Mouse (Mus musculus) liver, embryonic 11.5 days (tissue): ENCODE data around the gene Hk1. TPM values are rescaled to one million over a fixed set of nuclear protein-coding genes. Genes with fewer than 3 reads are reported as not detected.

Source experiments
- ATAC-seq: fragments of 200-750 bp; cut with Nextera tagmentation; replicated peaks from 2 replicates; pipeline ENCODE4 v1.8.0; 2017; ENCODE audit warnings: moderate number of reproducible peaks, mild to moderate bottlenecking, moderate TSS enrichment, moderate library complexity; ENCODE audit not compliant: low FRiP score
- DNase-seq: peaks from one replicate; pipeline ENCODE4 v3.0.0-alpha.2; 2017; ENCODE audit warnings: low spot score
- H3K27ac ChIP-seq: fragments of 300-500 bp; sonication (generic); 2 replicates; pipeline ENCODE4 v1.5.1; 2014; ENCODE audit warnings: mild to moderate bottlenecking, low read depth, low read length, control low read depth
- H3K27me3 ChIP-seq: fragments of 300-500 bp; sonication (generic); replicated peaks from 2 replicates; pipeline ENCODE4 v1.6.1; 2014; ENCODE audit warnings: low read length, mixed read lengths; ENCODE audit not compliant: control insufficient read depth, insufficient read depth
- H3K36me3 ChIP-seq: fragments of 300-500 bp; sonication (generic); 2 replicates; pipeline ENCODE4 v1.6.1; 2014; ENCODE audit warnings: mild to moderate bottlenecking, low read length, moderate library complexity, mixed read lengths; ENCODE audit not compliant: control insufficient read depth, insufficient read depth
- H3K4me1 ChIP-seq: fragments of 300-500 bp; sonication (generic); replicated peaks from 2 replicates; pipeline ENCODE4 v1.6.1; 2014; ENCODE audit warnings: low read length, mixed read lengths; ENCODE audit not compliant: control insufficient read depth, insufficient read depth
- H3K4me2 ChIP-seq: fragments of 300-500 bp; sonication (generic); 2 replicates; pipeline ENCODE4 v1.6.1; 2014; ENCODE audit warnings: mild to moderate bottlenecking, control low read depth, moderate library complexity
- H3K4me3 ChIP-seq: fragments of 300-500 bp; sonication (generic); 2 replicates; pipeline ENCODE4 v1.5.1; 2014; ENCODE audit warnings: low read depth, low read length, control low read depth
- H3K9ac ChIP-seq: fragments of 300-500 bp; sonication (generic); 2 replicates; pipeline ENCODE4 v1.6.1; 2014; ENCODE audit warnings: low read depth, low read length, control low read depth
- H3K9me3 ChIP-seq: fragments of 300-500 bp; sonication (generic); 2 replicates; pipeline ENCODE4 v1.6.1; 2016; ENCODE audit warnings: low read length, inconsistent platforms, mixed read lengths; ENCODE audit not compliant: control insufficient read depth
- WGBS: fragments of 180-500 bp; shearing (Covaris S2); extraction: QIAGEN DNeasy Blood & Tissue Kit; methylation state at CpG from one replicate; pipeline ENCODE4 v1.1.7; 2014; 5-methylcytosine and 5-hydroxymethylcytosine counted together
- polyA plus RNA-seq: library from polyadenylated mRNA; unstranded; fragments of >200 nt; fragmentation: Nextera tagmentation; extraction: Ambion mirVana; gene quantifications from 2 replicates; pipeline ENCODE4 v1.2.1, GENCODE M21; 2014

The Hk1 gene
- polyA plus RNA-seq = 123 and 141 TPM in 2 replicates

DNA sequence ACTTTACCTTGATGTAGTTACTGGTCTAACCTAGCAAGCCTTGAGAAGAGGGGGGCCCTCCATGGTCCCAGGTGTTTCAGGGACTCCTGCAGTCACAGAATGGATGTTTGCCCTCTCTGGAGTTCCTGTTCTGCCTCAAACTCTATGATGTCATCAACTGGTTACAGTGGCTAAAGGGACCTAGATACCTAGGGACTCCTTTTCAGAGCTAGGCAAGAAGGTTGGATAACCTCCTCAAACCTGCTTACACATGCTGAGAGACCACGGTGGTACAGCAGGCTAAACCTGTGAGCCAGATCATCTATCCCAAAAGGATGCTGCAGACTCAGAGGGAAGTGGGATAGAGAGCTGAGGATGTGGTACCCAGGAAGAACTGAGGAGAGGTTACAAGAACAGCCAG, at the start of gene Hk1:
Gene Hk1, minus strand, starts transcription at position 101 of the 400 bp plus-strand sequence.
- no peak for DNase-seq
- Histone ChIP-seq H3K4me3 (no peak within 1 kb of the TSS), H3K27me3 (no peaks in the 10 kb centered on the region), H3K4me2 (no peak within 1 kb of the TSS), H3K36me3 (no peaks in the 10 kb centered on the region), H3K4me1 (no peaks in the 10 kb centered on the region), H3K27ac (no peak within 1 kb of the TSS), H3K9ac (no peak within 1 kb of the TSS), H3K9me3 (no peaks in the 10 kb centered on the region)
- ATAC-seq = no peak
- 73% methylated on average over 1 of the region's 1 CpGs for WGBS

DNA sequence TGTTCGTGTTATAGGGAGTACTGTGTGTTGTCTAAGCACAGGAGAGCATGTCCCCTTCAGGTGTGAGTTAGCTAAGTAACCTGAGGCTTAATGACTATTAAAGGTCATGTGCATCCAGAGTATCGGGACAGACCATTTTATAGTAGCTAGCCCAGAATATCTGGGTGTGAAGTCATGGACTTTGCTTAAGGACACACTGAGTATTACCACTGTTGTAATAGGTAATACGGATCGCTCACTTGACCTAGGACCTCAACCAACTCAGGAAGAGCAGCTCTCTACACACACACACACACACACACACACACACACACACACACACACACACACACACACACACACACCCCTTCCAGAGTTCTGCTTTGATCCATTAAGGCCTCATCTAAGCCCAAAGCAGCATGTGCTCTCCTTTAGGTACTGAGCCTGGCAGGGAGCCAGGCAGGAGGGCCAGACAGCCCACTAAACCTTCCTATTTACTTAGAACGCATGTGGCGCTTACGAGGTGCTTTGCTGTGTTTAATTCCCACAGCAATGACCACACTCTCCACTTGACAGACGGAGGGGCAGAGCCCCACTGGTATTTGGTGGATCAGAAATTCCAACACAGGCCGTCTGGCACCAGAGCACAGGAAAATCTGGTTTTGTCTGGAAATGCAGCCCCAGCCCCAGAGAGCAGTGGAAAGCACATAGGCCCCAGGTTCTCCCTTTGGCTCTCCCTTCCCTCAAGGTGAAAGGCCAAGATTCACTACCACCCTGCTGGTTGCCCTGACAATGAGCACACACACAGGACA, 45.6 kb upstream of the Hk1 start:
- H3K27me3 ChIP-seq = no peaks in the 10 kb centered on the region
- H3K9ac ChIP-seq = no peak overlapping the region
- no peaks in the 10 kb centered on the region for H3K9me3 ChIP-seq
- WGBS = 64% methylated on average over 9 of the region's 9 CpGs
- H3K4me2 ChIP-seq = no peak overlapping the region
- H3K4me1 ChIP-seq = no peaks in the 10 kb centered on the region
- peaks cover 19% of the 10 kb centered on the region for H3K36me3 ChIP-seq
- DNase-seq (no peak), ATAC-seq (no peak)
- 0 out of 2 replicates have a peak overlapping the region, but pooled peaks have one; percentile 23 for H3K27ac ChIP-seq
- H3K4me3 ChIP-seq = no peak overlapping the region

DNA sequence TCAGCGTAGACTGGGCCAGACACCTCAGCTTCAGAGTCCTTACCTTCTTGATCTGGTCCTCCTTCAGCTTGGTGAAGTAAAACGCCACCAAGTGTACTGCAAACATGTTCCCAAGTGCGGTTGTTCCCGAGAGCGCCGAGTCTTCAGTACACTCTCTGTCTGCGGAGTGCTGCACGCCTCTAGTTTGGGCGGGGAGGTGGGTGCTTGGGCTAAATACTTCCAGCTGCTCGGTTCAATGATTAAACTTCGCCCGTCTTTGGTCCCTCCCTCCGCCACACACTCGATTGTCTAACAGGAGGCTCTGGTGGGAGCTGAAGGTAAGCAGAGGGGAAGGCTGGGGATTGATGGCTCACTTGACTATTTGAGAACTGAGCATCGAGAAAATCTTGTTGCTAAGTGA, 42.5 kb upstream of the Hk1 start, which contains the start of gene Hkdc1:
Gene Hkdc1, minus strand, starts transcription at position 237 of the 400 bp plus-strand sequence.
- Histone ChIP-seq H3K27me3 (no peaks in the 10 kb centered on the region), H3K4me2 (peak within 1 kb of the TSS; percentile 38), H3K4me1 (no peaks in the 10 kb centered on the region), H3K9me3 (no peaks in the 10 kb centered on the region), H3K36me3 (no peaks in the 10 kb centered on the region), H3K4me3 (peak within 1 kb of the TSS; percentile 27), H3K27ac (no peak within 1 kb of the TSS), H3K9ac (no peak within 1 kb of the TSS)
- DNase-seq (no peak), ATAC-seq (no peak; the same call in 1 of the 2 replicates)
- 50% methylated on average over 15 of the region's 15 CpGs for WGBS

DNA sequence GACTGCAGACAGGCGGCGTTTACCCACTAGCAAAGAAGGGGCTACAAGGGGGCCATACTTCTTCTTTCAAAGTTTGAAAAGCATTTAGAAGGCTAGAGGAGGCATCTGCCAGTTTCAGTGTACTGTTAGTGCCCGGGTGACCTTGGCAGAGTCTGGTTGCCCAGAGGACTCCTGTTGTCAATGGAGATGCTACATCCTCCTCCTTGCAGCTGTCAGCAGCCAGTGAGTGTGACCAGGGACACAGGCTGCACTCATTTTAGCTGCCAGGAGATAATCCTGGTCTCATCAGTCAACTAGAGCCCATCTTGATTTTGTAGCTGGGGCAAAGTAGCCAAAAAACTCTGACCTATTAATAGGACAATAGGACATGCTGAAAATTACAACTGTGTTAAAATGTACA, 41.4 kb upstream of the Hk1 start:
- Histone ChIP-seq H3K4me2 (peak overlapping the region; percentile 38), H3K27ac (no peak overlapping the region), H3K27me3 (no peaks in the 10 kb centered on the region), H3K4me1 (no peaks in the 10 kb centered on the region), H3K36me3 (no peaks in the 10 kb centered on the region), H3K9me3 (no peaks in the 10 kb centered on the region), H3K4me3 (no peak overlapping the region; the same call in 1 of the 2 replicates), H3K9ac (no peak overlapping the region)
- no peak for ATAC-seq
- 69% methylated on average over 3 of the region's 3 CpGs for WGBS
- no peak for DNase-seq

- WGBS = 55% methylated on average over 6 of the region's 6 CpGs
- Histone ChIP-seq H3K4me1 (no peaks in the 10 kb centered on the region; the same call in 1 of the 2 replicates), H3K4me2 (peak overlapping the region; percentile 38; the same call in 1 of the 2 replicates), H3K27ac (no peak overlapping the region), H3K36me3 (no peaks in the 10 kb centered on the region), H3K9me3 (no peaks in the 10 kb centered on the region), H3K4me3 (no peak overlapping the region), H3K9ac (no peak overlapping the region), H3K27me3 (no peaks in the 10 kb centered on the region)
- no peak for ATAC-seq
- no peak for DNase-seq
These were observed 40.7 kb upstream of the Hk1 start for GRCm38 (mm10) chr10:62420399-62420798.

GRCm38 (mm10) chr10:62419422-62419821, 39.7 kb upstream of the Hk1 start:
- no peak overlapping the region for H3K9ac ChIP-seq
- no peak for DNase-seq
- ATAC-seq = no peak
- no peaks in the 10 kb centered on the region for H3K27me3 ChIP-seq
- 79% methylated on average over 5 of the region's 5 CpGs for WGBS
- H3K27ac ChIP-seq = no peak overlapping the region
- no peak overlapping the region for H3K4me3 ChIP-seq
- no peaks in the 10 kb centered on the region for H3K9me3 ChIP-seq
- no peaks in the 10 kb centered on the region for H3K36me3 ChIP-seq
- H3K4me2 ChIP-seq = no peak overlapping the region
- no peaks in the 10 kb centered on the region; the same call in 1 of the 2 replicates for H3K4me1 ChIP-seq

DNA sequence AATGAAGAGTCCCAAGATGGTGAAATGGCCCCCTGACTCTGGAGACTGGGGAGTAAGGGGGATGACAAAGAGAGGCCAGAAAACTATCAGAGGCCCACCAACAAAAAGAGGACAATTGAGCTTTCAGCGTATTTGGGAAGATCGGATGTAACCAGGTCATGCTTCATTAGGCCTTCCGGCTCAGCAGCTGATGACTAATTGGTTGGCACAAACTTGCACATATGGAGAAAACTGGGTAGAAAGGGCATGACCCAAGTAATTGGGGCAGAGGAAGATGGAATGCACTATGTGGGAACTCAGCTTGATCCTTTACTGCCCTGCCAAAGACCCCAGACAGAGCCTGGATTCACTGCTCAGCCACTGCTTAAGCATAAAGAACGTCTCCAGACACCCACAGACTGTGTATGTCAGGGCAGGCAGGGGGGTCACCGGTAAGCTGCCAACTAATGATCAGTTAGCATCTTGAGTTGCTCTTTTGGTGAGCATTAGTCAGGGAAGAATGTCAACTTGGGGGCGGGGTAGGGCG, 39.2 kb upstream of the Hk1 start:
- H3K9ac ChIP-seq = no peak overlapping the region
- no peaks in the 10 kb centered on the region; the same call in 1 of the 2 replicates for H3K4me1 ChIP-seq
- H3K4me3 ChIP-seq = no peak overlapping the region
- 83% methylated on average over 7 of the region's 7 CpGs for WGBS
- no peak for ATAC-seq
- no peak overlapping the region for H3K27ac ChIP-seq
- no peaks in the 10 kb centered on the region for H3K36me3 ChIP-seq
- no peak for DNase-seq
- H3K27me3 ChIP-seq = no peaks in the 10 kb centered on the region
- no peak overlapping the region for H3K4me2 ChIP-seq
- H3K9me3 ChIP-seq = no peaks in the 10 kb centered on the region

DNA sequence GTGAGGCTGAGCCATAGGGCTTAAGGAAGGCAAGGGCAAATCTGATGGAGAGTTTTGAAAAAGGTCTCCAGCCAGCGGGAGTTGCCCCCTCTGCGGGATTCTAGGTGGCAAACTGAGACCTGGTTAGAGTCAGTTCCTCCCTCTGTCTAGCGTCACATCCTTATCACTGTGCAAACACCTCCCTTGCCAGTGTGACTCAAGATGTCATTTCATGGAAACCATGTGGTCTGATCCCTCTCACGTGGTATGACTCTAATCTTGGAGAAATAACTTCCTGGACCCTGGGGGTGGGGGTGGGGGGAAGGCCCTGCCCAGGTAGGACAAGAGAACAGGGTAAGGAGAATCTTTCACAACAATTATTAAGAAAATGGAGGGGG, 33.9 kb upstream of the Hk1 start:
- peak; percentile 44; the same call in 1 of the 2 replicates for ATAC-seq

More for the DNA sequence above, 33.9 kb upstream of the Hk1 start:
- H3K27ac ChIP-seq = 0 out of 2 replicates have a peak overlapping the region, but pooled peaks have one; percentile 6
- no peak overlapping the region for H3K4me3 ChIP-seq
- H3K4me2 ChIP-seq = 0 out of 2 replicates have a peak overlapping the region, but pooled peaks have one; percentile 5
- no peak for DNase-seq
- no peak overlapping the region for H3K9ac ChIP-seq
- H3K4me1 ChIP-seq = peaks cover 12% of the 10 kb centered on the region
- WGBS = 7% methylated on average over 4 of the region's 4 CpGs
- 0 out of 2 replicates have a peak, but pooled peaks cover 2% of the 10 kb centered on the region for H3K27me3 ChIP-seq
- H3K36me3 ChIP-seq = no peaks in the 10 kb centered on the region
- no peaks in the 10 kb centered on the region for H3K9me3 ChIP-seq
